Comparison of ENCODE assay signal across 9 mouse cellular contexts in genomic region chr11:54984085-54984484, GRCm38 (mm10). TPM values are rescaled to one million over a fixed set of nuclear protein-coding genes. Genes with fewer than 3 reads are reported as not detected.
DNase-seq lines count a peak whose midpoint lies in the region; ATAC-seq and TF ChIP-seq lines count a peak whose summit lies in the region.
"Had no signal": no experiment of that assay in that cellular context is flagged by ENCODE, and none has a peak within 500 bp of the region (broad histone marks: within the 10 kb centered on the region; RNA-seq: fewer than 3 reads in every experiment).

No protein-coding gene starts in this region.

- H3K4me3 ChIP-seq in midbrain, embryonic 10.5 days = no peak overlapping the region
- H3K4me3 ChIP-seq in midbrain, embryonic 13.5 days (replicated peaks) = no peak overlapping the region
- H3K4me3 ChIP-seq in embryonic facial prominence, embryonic 10.5 days = no peak overlapping the region
- H3K4me3 ChIP-seq in left cerebral cortex, adult 2 months = no peak overlapping the region
- H3K4me3 ChIP-seq: neural tube, embryonic 12.5 days had no signal

- no peaks in the 10 kb centered on the region for H3K4me1 ChIP-seq in midbrain, embryonic 10.5 days
- no peaks in the 10 kb centered on the region for H3K4me1 ChIP-seq in midbrain, embryonic 13.5 days (replicated peaks)
- no peaks in the 10 kb centered on the region for H3K4me1 ChIP-seq in embryonic facial prominence, embryonic 10.5 days
- H3K4me1 ChIP-seq: neural tube, embryonic 12.5 days had no signal

- ATAC-seq in midbrain, embryonic 13.5 days = no peak

- no peak overlapping the region for H3K4me2 ChIP-seq in midbrain, embryonic 13.5 days (replicated peaks)
- H3K4me2 ChIP-seq: neural tube, embryonic 12.5 days had no signal

- H3K27me3 ChIP-seq in midbrain, embryonic 10.5 days (ENCODE audit: low read depth, poor library complexity, severe bottlenecking) = no peaks in the 10 kb centered on the region
- no peaks in the 10 kb centered on the region for H3K27me3 ChIP-seq in midbrain, embryonic 13.5 days
- H3K27me3 ChIP-seq in embryonic facial prominence, embryonic 10.5 days (replicated peaks; ENCODE audit: low read depth, poor library complexity, severe bottlenecking) = no peaks in the 10 kb centered on the region
- H3K27me3 ChIP-seq: neural tube, embryonic 12.5 days had no signal

- no peak overlapping the region for H3K27ac ChIP-seq in midbrain, embryonic 10.5 days (replicated peaks)
- H3K27ac ChIP-seq in midbrain, embryonic 13.5 days = no peak overlapping the region
- no peak overlapping the region for H3K27ac ChIP-seq in embryonic facial prominence, embryonic 10.5 days (replicated peaks)
- no peak overlapping the region for H3K27ac ChIP-seq in left cerebral cortex, adult 2 months
- H3K27ac ChIP-seq: neural tube, embryonic 12.5 days had no signal

- peaks cover 8% of the 10 kb centered on the region for H3K36me3 ChIP-seq in midbrain, embryonic 10.5 days
- H3K36me3 ChIP-seq in midbrain, embryonic 13.5 days = 0 out of 2 replicates have a peak, but pooled peaks cover 3% of the 10 kb centered on the region
- H3K36me3 ChIP-seq in embryonic facial prominence, embryonic 10.5 days (replicated peaks) = peaks cover 24% of the 10 kb centered on the region

- no peak overlapping the region for H3K9ac ChIP-seq in midbrain, embryonic 13.5 days (replicated peaks)
- H3K9ac ChIP-seq: neural tube, embryonic 12.5 days had no signal

- H3K9me3 ChIP-seq in midbrain, embryonic 10.5 days (replicated peaks) = no peaks in the 10 kb centered on the region
- no peaks in the 10 kb centered on the region for H3K9me3 ChIP-seq in midbrain, embryonic 13.5 days
- H3K9me3 ChIP-seq in embryonic facial prominence, embryonic 10.5 days = no peaks in the 10 kb centered on the region
- H3K9me3 ChIP-seq: neural tube, embryonic 12.5 days had no signal

- DNase-seq in midbrain, embryonic 10.5 days (ENCODE audit: low spot score) = peak; percentile 74
- DNase-seq in adrenal gland, postnatal 25 days = peak; percentile 74
- DNase-seq in embryonic facial prominence, embryonic 10.5 days (ENCODE audit: low spot score) = peak; percentile 80
- DNase-seq in hindlimb bud, embryonic 11.5 days (ENCODE audit: extremely low spot score, low read depth, low spot score) = peak; percentile 47
- peak; percentile 74 to 82 for DNase-seq in left cerebral cortex, adult 2 months (ENCODE audit: extremely low spot score in 1 of 2, low spot score in 2 of 2)
- peak; percentile 49 to 71 for DNase-seq in natural killer cell, adult 2 months (ENCODE audit: low spot score in 2 of 2)
- peak; percentile 41 to 80 for DNase-seq in thymus, postnatal 10 days (ENCODE audit: low spot score in 2 of 2)

- intact Hi-C loops in left cerebral cortex, adult 2 months (cut with DNase I) = loop anchor here (1.0 kb wide), 2 partner anchors 54 to 105 kb away; no protein-coding TSS in a partner anchor

- 7% methylated on average over 6 of the region's 6 CpGs for WGBS in midbrain, embryonic 10.5 days
- under 1% methylated on average over 6 of the region's 6 CpGs for WGBS in midbrain, embryonic 13.5 days
- WGBS in embryonic facial prominence, embryonic 10.5 days = 3% methylated on average over 6 of the region's 6 CpGs

- TF ChIP-seq CTCF in left cerebral cortex, adult 2 months (IDR thresholded peaks at IDR 0.05) = peak; percentile 87

RNA-seq across cellular contexts. Expression of gene Tnip1, which starts 21.4 kb away (rescaled TPM):
- polyA plus RNA-seq in midbrain, embryonic 10.5 days (2016; fragmentation: Nextera tagmentation; extraction: Ambion mirVana) = 9.5 and 11.6 TPM in 2 replicates
- polyA plus RNA-seq in midbrain, embryonic 13.5 days (2015; fragmentation: Nextera tagmentation; extraction: Ambion mirVana) = 13.4 and 14.4 TPM in 2 replicates
- 79.9 and 97.1 TPM in 2 replicates for total RNA-seq in adrenal gland, postnatal 25 days (2021)
- polyA plus RNA-seq in embryonic facial prominence, embryonic 10.5 days (2016; fragmentation: Nextera tagmentation; extraction: Ambion mirVana) = 11.7 and 11.9 TPM in 2 replicates
- total RNA-seq in left cerebral cortex, adult 2 months (2021) = 10 to 100 TPM; 38.3 to 38.4 TPM

RNA-seq across cellular contexts. Expression of gene Anxa6, which starts 49.2 kb away (rescaled TPM):
- polyA plus RNA-seq in midbrain, embryonic 10.5 days (2016; fragmentation: Nextera tagmentation; extraction: Ambion mirVana) = 53.9 and 71.1 TPM in 2 replicates
- polyA plus RNA-seq in midbrain, embryonic 13.5 days (2015; fragmentation: Nextera tagmentation; extraction: Ambion mirVana) = 30.7 and 36.5 TPM in 2 replicates
- 94.6 and 115 TPM in 2 replicates for total RNA-seq in adrenal gland, postnatal 25 days (2021)
- 56.5 and 66.7 TPM in 2 replicates for polyA plus RNA-seq in embryonic facial prominence, embryonic 10.5 days (2016; fragmentation: Nextera tagmentation; extraction: Ambion mirVana)
- 10 to 100 TPM; 85.5 to 86.7 TPM for total RNA-seq in left cerebral cortex, adult 2 months (2021)
